Mouse (Mus musculus) forebrain, embryonic 11.5 days (tissue): ENCODE results near the gene Ormdl1. TPM values are rescaled to one million over a fixed set of nuclear protein-coding genes. Genes with fewer than 3 reads are reported as not detected.

ENCODE experiments used
- ATAC-seq: fragments of 200-750 bp; cut with Nextera tagmentation; replicated peaks from 2 replicates; pipeline ENCODE4 v1.8.0; 2017; ENCODE audit warnings: moderate TSS enrichment; ENCODE audit not compliant: low FRiP score
- DNase-seq: peaks from one replicate; pipeline ENCODE4 v3.0.0-alpha.2; 2017; ENCODE audit warnings: low spot score
- H3K27ac ChIP-seq: fragments of 300-500 bp; sonication (generic); 2 replicates; pipeline ENCODE4 v1.5.1; 2014; ENCODE audit warnings: low read depth, low read length
- H3K27me3 ChIP-seq: fragments of 300-500 bp; sonication (generic); 2 replicates; pipeline ENCODE4 v1.6.1; 2014; ENCODE audit warnings: mild to moderate bottlenecking, low read length, mixed read lengths; ENCODE audit not compliant: control insufficient read depth, insufficient read depth
- H3K36me3 ChIP-seq: fragments of 300-500 bp; sonication (generic); 2 replicates; pipeline ENCODE4 v1.6.1; 2014; ENCODE audit warnings: mild to moderate bottlenecking, low read length, moderate library complexity, mixed read lengths; ENCODE audit not compliant: control insufficient read depth, insufficient read depth
- H3K4me1 ChIP-seq: fragments of 300-500 bp; sonication (generic); replicated peaks from 2 replicates; pipeline ENCODE4 v1.6.1; 2014; ENCODE audit warnings: low read length, mixed read lengths; ENCODE audit not compliant: control insufficient read depth, insufficient read depth
- H3K4me2 ChIP-seq: fragments of 300-500 bp; sonication (generic); 2 replicates; pipeline ENCODE4 v1.6.1; 2014; ENCODE audit warnings: low read depth, mild to moderate bottlenecking, low read length, moderate library complexity, mixed read lengths; ENCODE audit not compliant: severe bottlenecking
- H3K4me3 ChIP-seq: fragments of 300-500 bp; sonication (generic); 2 replicates; pipeline ENCODE4 v1.5.1; 2014; ENCODE audit warnings: low read depth, low read length
- H3K9ac ChIP-seq: fragments of 300-500 bp; sonication (generic); 2 replicates; pipeline ENCODE4 v1.6.1; 2014; ENCODE audit warnings: low read length
- H3K9me3 ChIP-seq: fragments of 300-500 bp; sonication (generic); 2 replicates; pipeline ENCODE4 v1.6.1; 2016; ENCODE audit warnings: low read length, mixed read lengths; ENCODE audit not compliant: control insufficient read depth
- WGBS: fragments of 180-500 bp; shearing (Covaris S2); extraction: QIAGEN DNeasy Blood & Tissue Kit; methylation state at CpG from one replicate; pipeline ENCODE4 v1.1.7; 2014; 5-methylcytosine and 5-hydroxymethylcytosine counted together
- polyA plus RNA-seq: library from polyadenylated mRNA; unstranded; fragments of >200 nt; fragmentation: Nextera tagmentation; extraction: Ambion mirVana; gene quantifications from 2 replicates; pipeline ENCODE4 v1.2.1, GENCODE M21; 2014

The Ormdl1 gene
- polyA plus RNA-seq, 1 experiment from 2014 or later, result 91.2 TPM

GRCm38 (mm10) chr1:53352327-53353261 is 55.7 kb downstream of the Ormdl1 start, which contains the start of the genes Asdurf, Gm28551 and Asnsd1:
Asdurf (minus strand) TSS chr1:53352619.
Gm28551 (minus strand) TSS chr1:53352667.
Asnsd1 (minus strand) TSS chr1:53352752.
- Histone ChIP-seq H3K36me3 (peaks cover 7% of the 10 kb centered on the region), H3K4me3 (peak within 1 kb of the TSS; percentile 77), H3K27me3 (no peaks in the 10 kb centered on the region), H3K9me3 (no peaks in the 10 kb centered on the region), H3K9ac (peak within 1 kb of the TSS; percentile 89), H3K27ac (peak within 1 kb of the TSS; percentile 70), H3K4me2 (peak within 1 kb of the TSS; percentile 47), H3K4me1 (no peaks in the 10 kb centered on the region)
- peak; percentile 100 for ATAC-seq
- WGBS, result under 1% methylated on average over 41 of the region's 44 CpGs
- peak; percentile 96 for DNase-seq

- DNase-seq, result no peak
- Histone ChIP-seq H3K4me3 (no peak overlapping the region), H3K4me1 (no peaks in the 10 kb centered on the region)
Measured at GRCm38 (mm10) chr1:53358988-53359387, 62.1 kb downstream of the Ormdl1 start.

More at GRCm38 (mm10) chr1:53358988-53359387, 62.1 kb downstream of the Ormdl1 start:
- no peak for ATAC-seq
- H3K4me2 ChIP-seq, result no peak overlapping the region
- no peaks in the 10 kb centered on the region for H3K9me3 ChIP-seq
- no peak overlapping the region for H3K9ac ChIP-seq
- no peaks in the 10 kb centered on the region for H3K27me3 ChIP-seq
- no peaks in the 10 kb centered on the region for H3K36me3 ChIP-seq
- no peak overlapping the region for H3K27ac ChIP-seq

Other genes starting within 250 kb of the Ormdl1 start
- 0.09 and 0.24 TPM in 2 replicates for gene Mstn, start 235.5 kb upstream of the Ormdl1 start, polyA plus RNA-seq
- not detected in 2 replicates for gene 1700019A02Rik, start 109.5 kb upstream of the Ormdl1 start, polyA plus RNA-seq
- gene Pms1, start 77 bp upstream of the Ormdl1 start, polyA plus RNA-seq, result 26.8 and 30.0 TPM in 2 replicates
- 0.95 TPM in 1 of 2 replicates, not detected in the other for gene Gm28778, start within 50 bp of the Ormdl1 start, polyA plus RNA-seq
- gene Osgepl1, start 16.5 kb downstream of the Ormdl1 start, polyA plus RNA-seq, result 30.1 and 35.5 TPM in 2 replicates
- gene Asdurf, start 55.5 kb downstream of the Ormdl1 start, polyA plus RNA-seq, result 7.0 TPM in 1 of 2 replicates, not detected in the other
- 0.68 and 1.8 TPM in 2 replicates for gene Gm28551, start 55.6 kb downstream of the Ormdl1 start, polyA plus RNA-seq
- 107 and 109 TPM in 2 replicates for gene Asnsd1, start 55.7 kb downstream of the Ormdl1 start, polyA plus RNA-seq